In the genomic region with DNA sequence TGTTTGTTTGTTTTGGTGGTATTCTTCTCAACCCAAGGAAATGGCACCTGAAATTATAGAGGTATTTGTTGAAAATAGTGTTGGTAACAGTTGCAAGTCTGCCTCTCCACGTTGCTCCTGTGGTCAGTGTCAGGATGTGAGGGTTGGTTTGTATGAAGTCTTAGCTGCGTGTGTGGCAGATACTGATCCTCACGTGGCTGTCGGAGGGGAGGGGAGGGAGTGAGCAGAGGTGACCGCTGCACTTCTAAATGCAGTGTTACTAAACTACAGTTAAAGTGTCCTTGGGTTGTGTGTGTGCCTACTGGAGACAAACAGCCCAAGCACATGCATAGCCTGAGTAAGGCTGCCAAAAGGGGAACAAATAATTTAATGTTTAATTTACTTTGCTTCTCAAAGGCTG, we compare ENCODE assay signal across 20 mouse cellular contexts. TPM values are rescaled to one million over a fixed set of nuclear protein-coding genes. Genes with fewer than 3 reads are reported as not detected.
DNase-seq lines count a peak whose midpoint lies in the region; ATAC-seq and TF ChIP-seq lines count a peak whose summit lies in the region.
"Had no signal": no experiment of that assay in that cellular context is flagged by ENCODE, and none has a peak within 500 bp of the region (broad histone marks: within the 10 kb centered on the region; RNA-seq: fewer than 3 reads in every experiment).

No protein-coding gene starts in this region.

- no peaks in the 10 kb centered on the region for H3K36me3 ChIP-seq in kidney, adult 2 months (ENCODE audit: control insufficient read depth, insufficient read depth, low read length)
- no peaks in the 10 kb centered on the region for H3K36me3 ChIP-seq in midbrain, embryonic 14.5 days (ENCODE audit: control insufficient read depth, insufficient read depth, low read length)
- H3K36me3 ChIP-seq: heart, embryonic 15.5 days; hindbrain, embryonic 10.5 days had no signal

- H3K9me3 ChIP-seq in midbrain, embryonic 14.5 days (ENCODE audit: control insufficient read depth, low read length): no peaks in the 10 kb centered on the region
- H3K9me3 ChIP-seq: embryonic facial prominence, embryonic 12.5 days; heart, embryonic 15.5 days; hindbrain, embryonic 10.5 days had no signal

- no peak overlapping the region for H3K9ac ChIP-seq in midbrain, embryonic 14.5 days (replicated peaks; ENCODE audit: low read length)
- H3K9ac ChIP-seq: embryonic facial prominence, embryonic 12.5 days; heart, embryonic 15.5 days; hindbrain, embryonic 14.5 days had no signal

- TF ChIP-seq CTCF in kidney, adult 2 months (conservative IDR thresholded peaks at IDR 0.05; ENCODE audit: insufficient read depth, insufficient read length, low read depth, low read length): no peak

- H3K4me1 ChIP-seq in kidney, adult 2 months (ENCODE audit: control insufficient read depth, insufficient read depth, low read length): peaks cover 25% of the 10 kb centered on the region
- no peaks in the 10 kb centered on the region for H3K4me1 ChIP-seq in midbrain, embryonic 14.5 days (ENCODE audit: control insufficient read depth, insufficient read depth, low read length)
- H3K4me1 ChIP-seq: embryonic facial prominence, embryonic 12.5 days; heart, embryonic 15.5 days; hindbrain, embryonic 10.5 days had no signal

- H3K27ac ChIP-seq in kidney, adult 2 months (ENCODE audit: insufficient read depth, low read depth, low read length): peak overlapping the region; percentile 1; the same call in 1 of the 2 replicates
- H3K27ac ChIP-seq in midbrain, embryonic 14.5 days (replicated peaks; ENCODE audit: low read depth, low read length): no peak overlapping the region
- H3K27ac ChIP-seq: embryonic facial prominence, embryonic 12.5 days; heart, adult 2 months; heart, embryonic 15.5 days; hindbrain, embryonic 10.5 days; hindbrain, embryonic 14.5 days had no signal

- peak; percentile 54 for DNase-seq in adrenal gland, adult 2 months
- DNase-seq in adrenal gland, adult 18-20 months (ENCODE audit: low spot score in 2 of 2): no peak
- peak; percentile 16 for DNase-seq in kidney, adult 2 months
- DNase-seq in kidney, postnatal 25 days: no peak
- no peak for DNase-seq in midbrain, embryonic 14.5 days
- DNase-seq in layer of hippocampus, postnatal 14 days (ENCODE audit: low spot score in 2 of 2): no peak
- DNase-seq: cerebellum, adult 11 months; cerebellum, adult 8-10 months; gastrocnemius, postnatal 10 days; heart, adult 2 months; heart, postnatal 14 days had no signal

- H3K27me3 ChIP-seq in kidney, adult 2 months (replicated peaks; ENCODE audit: control insufficient read depth, insufficient read depth, low read length): no peaks in the 10 kb centered on the region
- H3K27me3 ChIP-seq in midbrain, embryonic 14.5 days (ENCODE audit: control insufficient read depth, insufficient read depth, low read length): no peaks in the 10 kb centered on the region
- H3K27me3 ChIP-seq: embryonic facial prominence, embryonic 12.5 days; heart, embryonic 15.5 days had no signal

- H3K4me2 ChIP-seq in midbrain, embryonic 14.5 days (ENCODE audit: low read length): no peak overlapping the region
- H3K4me2 ChIP-seq: embryonic facial prominence, embryonic 12.5 days; heart, embryonic 11.5 days; heart, embryonic 15.5 days; hindbrain, embryonic 14.5 days had no signal

- ATAC-seq in granulocyte monocyte progenitor cell, adult 5-6 weeks (replicated peaks; ENCODE audit: poor library complexity, severe bottlenecking): peak; percentile 62
- 0 out of 2 replicates have a peak, but pooled peaks have one; percentile 30 for ATAC-seq in monocyte, adult 5-6 weeks (replicated peaks; ENCODE audit: insufficient number of reproducible peaks, low FRiP score, low TSS enrichment, poor library complexity, severe bottlenecking)
- no peak for ATAC-seq in midbrain, embryonic 14.5 days (ENCODE audit: low FRiP score, low TSS enrichment)
- ATAC-seq: forebrain, embryonic 16.5 days had no signal

- no peak overlapping the region for H3K4me3 ChIP-seq in kidney, adult 2 months (ENCODE audit: insufficient read depth, low read depth, low read length)
- no peak overlapping the region for H3K4me3 ChIP-seq in midbrain, embryonic 14.5 days (replicated peaks; ENCODE audit: low read depth, low read length)
- H3K4me3 ChIP-seq: embryonic facial prominence, embryonic 12.5 days; heart, adult 2 months; heart, embryonic 15.5 days; hindbrain, embryonic 10.5 days had no signal

- 65% methylated on average over 5 of the region's 5 CpGs for WGBS in kidney, adult 2 months
- 82% methylated on average over 5 of the region's 5 CpGs for WGBS in midbrain, embryonic 14.5 days

- no peak for TF ChIP-seq POLR2A in kidney, adult 2 months (IDR thresholded peaks at IDR 0.05; ENCODE audit: low read depth, low read length)

RNA-seq across cellular contexts. Expression of gene Cldn20, which starts 41.3 kb away (rescaled TPM):
- under 1 TPM in 1 of 2 experiments, not detected in 1; 0.46 TPM for total RNA-seq in adrenal gland, adult 2 months (2021)
- 0.68 TPM in 1 of 2 replicates, not detected in the other for polyA plus RNA-seq in adrenal gland, adult 2 months (2012; rRNA removed)
- not detected for total RNA-seq in adrenal gland, adult 18-20 months (2021)
- polyA plus RNA-seq in kidney, adult 2 months (2012; rRNA removed): 0.48 TPM in 1 of 2 replicates, not detected in the other
- 3.3 TPM in 1 of 2 replicates, not detected in the other for total RNA-seq in granulocyte monocyte progenitor cell, adult 5-6 weeks (2014; fragmentation: Nextera tagmentation)
- total RNA-seq in granulocyte monocyte progenitor cell, adult 5-6 weeks (2017): 0.78 TPM in 1 of 2 replicates, not detected in the other
- 7.5 to 19.8 TPM (median 9.0 TPM) in 3 replicates for total RNA-seq in monocyte, adult 5-6 weeks (2017)
- polyA plus RNA-seq in midbrain, embryonic 14.5 days (2014; fragmentation: Nextera tagmentation; extraction: Ambion mirVana): not detected in 2 replicates
- total RNA-seq in layer of hippocampus, postnatal 14 days (2021): not detected
- total RNA-seq: heart, adult 2 months; heart, postnatal 14 days had no signal
- polyA plus RNA-seq: forebrain, embryonic 11.5 days; heart, embryonic 11.5 days; hindbrain, embryonic 10.5 days had no signal

Comparison
In these comparisons a context has a peak if more than half of its experiments do, and no peak if none do; other contexts are left out.
1. DNase-seq: peak in adrenal gland, adult 2 months (single experiment) and kidney, adult 2 months (single experiment); none in adrenal gland, adult 18-20 months (0 of 2), kidney, postnatal 25 days (0 of 2), midbrain, embryonic 14.5 days (single experiment) and layer of hippocampus, postnatal 14 days (0 of 2).